Comparison of ENCODE assay signal across 8 mouse cellular contexts in genomic region chr3:97879222-97879621, GRCm38 (mm10). TPM values are rescaled to one million over a fixed set of nuclear protein-coding genes. Genes with fewer than 3 reads are reported as not detected.
DNase-seq lines count a peak whose midpoint lies in the region; ATAC-seq lines count a peak whose summit lies in the region.

No protein-coding gene starts in this region.

- peak; percentile 69 for DNase-seq in CD4-positive helper T cell, adult 2 months (ENCODE audit: low read depth, low spot score)
- DNase-seq in MEL-GATA-1-ER (ENCODE audit: extremely low read depth, low read depth) = peak; percentile 86
- DNase-seq in cerebellum, adult 8-10 months = peak; percentile 63
- DNase-seq in gastrocnemius, postnatal 36 days = peak; percentile 68 to 69
- peak; percentile 57 for DNase-seq in layer of hippocampus, adult 9-11 months
- peak; percentile 89 for DNase-seq in lung, postnatal 36 days
- peak; percentile 45 for DNase-seq in spleen, adult 12 weeks (ENCODE audit: low spot score)

- intact Hi-C loops in gastrocnemius, postnatal 36 days (cut with DNase I) = loop anchor here (5.0 kb wide), 2 partner anchors 37 to 197 kb away; no protein-coding TSS in a partner anchor

- ATAC-seq in erythroblast, adult 5-6 weeks (replicated peaks; ENCODE audit: low FRiP score, poor library complexity, severe bottlenecking) = no peak

RNA-seq across cellular contexts. Expression of gene Pde4dip, which starts 9.3 kb away (rescaled TPM):
- total RNA-seq in gastrocnemius, postnatal 36 days (2021) = 1,000 to 10,000 TPM; 2,796 to 3,405 TPM
- total RNA-seq in erythroblast, adult 5-6 weeks (2015; ENCODE audit: low replicate concordance) = 1.0 and 2.9 TPM in 2 replicates
- total RNA-seq in erythroblast, adult 5-6 weeks (2017; ENCODE audit: low replicate concordance) = 1.4 and 4.6 TPM in 2 replicates

RNA-seq across cellular contexts. Expression of gene Sec22b, which starts 21.8 kb away (rescaled TPM):
- 10 to 100 TPM; 22.0 to 24.0 TPM for total RNA-seq in gastrocnemius, postnatal 36 days (2021)
- total RNA-seq in erythroblast, adult 5-6 weeks (2015; ENCODE audit: low replicate concordance) = 25.1 and 26.5 TPM in 2 replicates
- total RNA-seq in erythroblast, adult 5-6 weeks (2017; ENCODE audit: low replicate concordance) = 13.8 and 15.6 TPM in 2 replicates

Comparison
In these comparisons a context has a peak if more than half of its experiments do, and no peak if none do; other contexts are left out.
1. RNA of gene Pde4dip, which starts 9.3 kb away (total RNA-seq): 2,796 to 3,405 TPM in gastrocnemius, postnatal 36 days; 1.0 to 4.6 TPM in erythroblast, adult 5-6 weeks; every median in the first group is over 100 times any median in the second.
2. Peak in every context shown above with its lines, with median percentiles within 50 percentile points of each other: DNase-seq.